Mouse (Mus musculus) kidney, postnatal 4 days (tissue): ENCODE data around the gene Apoe.

Source experiments
- DNase-seq, 2 experiments: peaks; one replicate each; pipeline ENCODE4 v3.0.0; 2021; ENCODE audit warnings: mixed read lengths in 2 of 2

The Apoe gene

GRCm38 (mm10) chr7:19698907-19699826 is at the start of gene Apoe:
TSS of gene Apoe (minus strand) at chr7:19699188.
- DNase-seq, result peak; percentile 62 to 79

- peak; percentile 37 to 56 for DNase-seq
These were observed 48.6 kb upstream of the Apoe start for GRCm38 (mm10) chr7:19747420-19748218.

GRCm38 (mm10) chr7:19746426-19747201 is 47.6 kb upstream of the Apoe start:
- DNase-seq, result peak in 1 of 2 experiments; percentile 37

- DNase-seq, result no peak
These were observed 47.0 kb upstream of the Apoe start for GRCm38 (mm10) chr7:19745971-19746370.

- peak; percentile 48 to 69 for DNase-seq
These were observed 45.8 kb upstream of the Apoe start for GRCm38 (mm10) chr7:19744590-19745385.

- no peak for DNase-seq
These were observed 44.8 kb upstream of the Apoe start for GRCm38 (mm10) chr7:19743791-19744190.

GRCm38 (mm10) chr7:19742468-19742867 is 43.5 kb upstream of the Apoe start:
- no peak for DNase-seq

- DNase-seq, result peak; percentile 75 to 83
These were observed 42.5 kb upstream of the Apoe start for GRCm38 (mm10) chr7:19741329-19742031.

- DNase-seq, result peak; percentile 51 to 61
These were observed 41.3 kb upstream of the Apoe start for GRCm38 (mm10) chr7:19740269-19740668.

- peak in 1 of 2 experiments; percentile 43 for DNase-seq
These were observed 39.8 kb upstream of the Apoe start for GRCm38 (mm10) chr7:19738771-19739170.

- DNase-seq, result peak in 1 of 2 experiments; percentile 15
These were observed 37.5 kb upstream of the Apoe start for GRCm38 (mm10) chr7:19736389-19737057.

GRCm38 (mm10) chr7:19734178-19734666 is 35.2 kb upstream of the Apoe start:
- DNase-seq, result no peak

- peak in 1 of 2 experiments; percentile 27 for DNase-seq
These were observed 27.6 kb upstream of the Apoe start for GRCm38 (mm10) chr7:19726541-19726940.

GRCm38 (mm10) chr7:19724167-19724566 is 25.2 kb upstream of the Apoe start:
- DNase-seq, result no peak

- DNase-seq, result peak; percentile 68 to 77
These were observed 23.8 kb upstream of the Apoe start for GRCm38 (mm10) chr7:19722754-19723195.

GRCm38 (mm10) chr7:19719200-19719599 is 20.2 kb upstream of the Apoe start:
- DNase-seq, result no peak

- DNase-seq, result no peak
These were observed 19.4 kb upstream of the Apoe start for GRCm38 (mm10) chr7:19718297-19718952.

- no peak for DNase-seq
These were observed 18.4 kb upstream of the Apoe start for GRCm38 (mm10) chr7:19717346-19717745.

- no peak for DNase-seq
These were observed 17.8 kb upstream of the Apoe start for GRCm38 (mm10) chr7:19716822-19717221.
